Mouse (Mus musculus) cerebellum, adult 2 months (tissue): ENCODE results near the gene Mvb12b.

Experiments
- CTCF ChIP-seq: fragments of 200-500 bp; IDR thresholded peaks from 2 replicates; pipeline ENCODE4 v1.5.1; 2011; ENCODE audit warnings: low read depth, mild to moderate bottlenecking, control low read depth, low read length, moderate library complexity, borderline replicate concordance; ENCODE audit not compliant: insufficient read depth
- POLR2A ChIP-seq: fragments of 200-500 bp; IDR thresholded peaks from 2 replicates; pipeline ENCODE4 v1.6.1; 2011; ENCODE audit warnings: low read length, control low read depth, borderline replicate concordance; ENCODE audit not compliant: insufficient read depth

DNA sequence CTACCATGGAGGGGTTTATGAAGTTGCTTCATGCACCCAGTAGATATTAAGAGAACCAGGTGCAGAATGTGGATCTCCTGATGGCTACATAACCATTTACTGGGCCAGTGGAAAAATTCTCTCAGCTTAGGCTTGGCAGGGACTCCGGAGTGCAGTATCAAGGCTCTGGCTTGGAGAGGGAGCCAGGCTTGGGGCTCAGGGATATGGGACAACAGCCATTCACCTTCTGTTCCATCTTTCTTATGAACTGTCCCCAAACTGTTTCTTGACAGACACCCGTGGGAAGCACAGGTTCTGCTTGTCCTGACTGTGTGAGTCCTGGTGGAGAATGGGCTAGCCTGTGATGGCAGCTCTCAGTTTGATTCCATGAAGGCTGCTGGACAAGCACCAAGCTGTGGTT, 112.9 kb downstream of the Mvb12b start:
- TF ChIP-seq CTCF (no peak), POLR2A (no peak)
